10 mouse cellular contexts compared by ENCODE assay signal in genomic region chr1:45925131-45925499, GRCm38 (mm10). TPM values are rescaled to one million over a fixed set of nuclear protein-coding genes. Genes with fewer than 3 reads are reported as not detected.
DNase-seq lines count a peak whose midpoint lies in the region; ATAC-seq and TF ChIP-seq lines count a peak whose summit lies in the region.
"Had no signal": no experiment of that assay in that cellular context is flagged by ENCODE, and none has a peak within 500 bp of the region (broad histone marks: within the 10 kb centered on the region; RNA-seq: fewer than 3 reads in every experiment).

No protein-coding gene starts in this region.

- H3K4me1 ChIP-seq in forebrain, embryonic 10.5 days: peaks cover 15% of the 10 kb centered on the region
- H3K4me1 ChIP-seq in liver, embryonic 13.5 days (replicated peaks): peaks cover 42% of the 10 kb centered on the region

- peak overlapping the region; percentile 82 for H3K9ac ChIP-seq in liver, embryonic 13.5 days

- no peaks in the 10 kb centered on the region for H3K9me3 ChIP-seq in forebrain, embryonic 10.5 days
- no peaks in the 10 kb centered on the region for H3K9me3 ChIP-seq in liver, embryonic 13.5 days (replicated peaks)

- peaks cover 44% of the 10 kb centered on the region for H3K27me3 ChIP-seq in forebrain, embryonic 10.5 days (ENCODE audit: poor library complexity, severe bottlenecking)
- no peaks in the 10 kb centered on the region for H3K27me3 ChIP-seq in liver, embryonic 13.5 days
- H3K27me3 ChIP-seq: CH12.LX had no signal

- H3K27ac ChIP-seq in gastrocnemius, adult 2 months: peak overlapping the region; percentile 85
- H3K27ac ChIP-seq in forebrain, embryonic 10.5 days: peak overlapping the region; percentile 75
- H3K27ac ChIP-seq in liver, embryonic 13.5 days: peak overlapping the region; percentile 97

- H3K4me2 ChIP-seq in liver, embryonic 13.5 days: peak overlapping the region; percentile 75

- no peak for DNase-seq in gastrocnemius, adult 2 months
- no peak for DNase-seq in gastrocnemius, postnatal 4 days (ENCODE audit: low spot score in 2 of 2)
- DNase-seq in 416B (ENCODE audit: low read depth): peak; percentile 42
- DNase-seq in forebrain, embryonic 10.5 days (ENCODE audit: extremely low spot score, low spot score): no peak
- DNase-seq in liver, embryonic 13.5 days: no peak
- DNase-seq in yolk sac, embryonic 10.5 days (ENCODE audit: low spot score): peak; percentile 18
- DNase-seq in layer of hippocampus, adult 11-12 months (ENCODE audit: low spot score): no peak

- peak overlapping the region; percentile 88 for H3K4me3 ChIP-seq in gastrocnemius, adult 2 months
- H3K4me3 ChIP-seq in forebrain, embryonic 10.5 days: peak overlapping the region; percentile 71
- H3K4me3 ChIP-seq in liver, embryonic 13.5 days (replicated peaks): peak overlapping the region; percentile 86

- no peak for TF ChIP-seq CTCF in gastrocnemius, adult 2 months (IDR thresholded peaks at IDR 0.05)

- peak; percentile 38 for ATAC-seq in liver, embryonic 13.5 days (ENCODE audit: low read depth)
- no peak for ATAC-seq in inflammation-experienced regulatory T-cells, adult 6 months

- no peaks in the 10 kb centered on the region for H3K36me3 ChIP-seq in forebrain, embryonic 10.5 days (replicated peaks)
- peaks cover 17% of the 10 kb centered on the region for H3K36me3 ChIP-seq in liver, embryonic 13.5 days

- intact Hi-C loops in gastrocnemius, adult 2 months (cut with DNase I): loop anchor here (5.0 to 10.0 kb wide), 2 partner anchors 60 to 98 kb away; no protein-coding TSS in a partner anchor

- WGBS in forebrain, embryonic 10.5 days: 15% methylated on average over 7 of the region's 7 CpGs
- 3% methylated on average over 7 of the region's 7 CpGs for WGBS in liver, embryonic 13.5 days (ENCODE audit: insufficient replicate concordance)

RNA-seq across cellular contexts. Expression of gene Slc40a1, which starts 1.2 kb away (rescaled TPM):
- 10 to 100 TPM; 21.3 to 26.3 TPM for total RNA-seq in gastrocnemius, adult 2 months (2021)
- 10 to 100 TPM; 24.9 to 27.4 TPM for total RNA-seq in gastrocnemius, postnatal 4 days (2021)
- polyA plus RNA-seq in forebrain, embryonic 10.5 days (2016; fragmentation: Nextera tagmentation; extraction: Ambion mirVana): 5.7 and 7.0 TPM in 2 replicates
- polyA plus RNA-seq in liver, embryonic 13.5 days (2015; fragmentation: Nextera tagmentation; extraction: Ambion mirVana): 90.9 and 111 TPM in 2 replicates
- 1 to 10 TPM in 1 of 3 experiments, under 1 TPM in 2; 0.75 to 5.6 (median 0.94) TPM for polyA plus RNA-seq in inflammation-experienced regulatory T-cells, adult 6 months (2017; shearing (Covaris generic))
- total RNA-seq: CH12.LX had no signal

RNA-seq across cellular contexts. Expression of gene Gm5269, which starts 35.0 kb away (rescaled TPM):
- total RNA-seq in gastrocnemius, adult 2 months (2021): not detected
- not detected for total RNA-seq in gastrocnemius, postnatal 4 days (2021)
- polyA plus RNA-seq in forebrain, embryonic 10.5 days (2016; fragmentation: Nextera tagmentation; extraction: Ambion mirVana): not detected in 2 replicates
- not detected in 2 replicates for polyA plus RNA-seq in liver, embryonic 13.5 days (2015; fragmentation: Nextera tagmentation; extraction: Ambion mirVana)
- not detected for polyA plus RNA-seq in inflammation-experienced regulatory T-cells, adult 6 months (2017; shearing (Covaris generic))
- total RNA-seq: CH12.LX; left cerebral cortex, postnatal 36 days had no signal

Comparison
In these comparisons a context has a peak if more than half of its experiments do, and no peak if none do; other contexts are left out.
1. DNase-seq: peak in 416B (single experiment) and yolk sac, embryonic 10.5 days (single experiment); none in gastrocnemius, adult 2 months (single experiment), gastrocnemius, postnatal 4 days (0 of 2), forebrain, embryonic 10.5 days (single experiment), liver, embryonic 13.5 days (single experiment) and layer of hippocampus, adult 11-12 months (single experiment).
2. RNA of gene Slc40a1, which starts 1.2 kb away (polyA plus RNA-seq): 90.9 to 111 TPM in liver, embryonic 13.5 days; 5.7 to 7.0 TPM in forebrain, embryonic 10.5 days and 0.75 to 5.6 TPM in inflammation-experienced regulatory T-cells, adult 6 months; every median in the first group is over 10 times any median in the second.
3. Peak in every context shown above with its lines, with median percentiles within 50 percentile points of each other: H3K27ac ChIP-seq and H3K4me3 ChIP-seq.